Mouse (Mus musculus) heart, postnatal 0 days (tissue): ENCODE data around the gene Cse1l.

Source experiments
- CTCF ChIP-seq: IDR thresholded peaks from 2 replicates; pipeline ENCODE4 v1.5.1; 2016; ENCODE audit warnings: antibody characterized with exemption, control low read depth, low read depth
- EP300 ChIP-seq: IDR thresholded peaks from 2 replicates; pipeline ENCODE4 v1.6.1; 2016; ENCODE audit warnings: antibody characterized with exemption, low read depth

DNA sequence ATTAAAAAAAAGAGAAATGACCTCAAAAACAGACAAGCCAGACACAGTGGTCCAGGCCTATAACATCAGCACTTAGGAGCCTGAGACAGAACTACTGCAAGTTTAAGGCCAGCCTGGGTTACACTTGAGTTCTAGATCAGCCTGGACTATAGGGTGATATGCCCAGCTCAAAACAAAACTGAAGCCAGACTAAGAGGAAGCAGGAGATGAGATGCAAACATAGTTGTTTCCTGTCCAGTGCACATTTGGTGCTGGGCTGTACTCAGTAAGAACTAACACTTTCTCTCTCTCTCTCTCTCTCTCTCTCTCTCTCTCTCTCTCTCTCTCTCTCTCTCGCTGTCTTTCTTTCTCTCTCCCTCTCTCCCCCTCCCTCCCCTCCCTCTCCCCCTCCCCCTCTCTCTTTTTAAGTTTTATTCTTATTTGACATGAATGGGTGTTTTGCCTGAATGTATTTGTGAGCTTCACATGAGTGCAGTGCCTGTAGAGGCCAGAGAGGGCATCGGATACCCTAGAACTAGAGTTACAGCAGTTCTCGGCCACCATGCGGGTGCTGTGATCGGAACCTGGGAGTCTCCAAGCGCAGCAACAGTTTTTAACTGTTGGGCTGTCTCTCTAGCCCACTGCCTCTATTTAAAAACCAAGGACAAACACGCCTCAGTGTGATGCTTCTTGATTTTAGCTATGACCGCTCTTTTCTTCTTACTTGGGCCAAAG is 4.9 kb upstream of the Cse1l start:
- no peak for TF ChIP-seq CTCF
- TF ChIP-seq EP300, result no peak
